Mouse (Mus musculus) right cerebral cortex, postnatal 14 days (tissue): Measurements from ENCODE around the gene Olfr156.
"Not testable (repeated sequence)": the region's sequence is repeated elsewhere in the genome, so short reads cannot be mapped to it uniquely, and the experiment has no call there.

ENCODE experiments used
- DNase-seq: peaks from one replicate; pipeline ENCODE4 v3.0.0; 2022

The Olfr156 gene

GRCm38 (mm10) chr4:43823845-43824337 lies at the start of gene Olfr156:
Gene Olfr156 (minus strand): TSS chr4:43823895.
- DNase-seq: peak; percentile 17

GRCm38 (mm10) chr4:43869821-43870220 lies 46.1 kb upstream of the Olfr156 start:
- no peak for DNase-seq

GRCm38 (mm10) chr4:43863298-43863697 lies 39.6 kb upstream of the Olfr156 start:
- no peak for DNase-seq

DNA sequence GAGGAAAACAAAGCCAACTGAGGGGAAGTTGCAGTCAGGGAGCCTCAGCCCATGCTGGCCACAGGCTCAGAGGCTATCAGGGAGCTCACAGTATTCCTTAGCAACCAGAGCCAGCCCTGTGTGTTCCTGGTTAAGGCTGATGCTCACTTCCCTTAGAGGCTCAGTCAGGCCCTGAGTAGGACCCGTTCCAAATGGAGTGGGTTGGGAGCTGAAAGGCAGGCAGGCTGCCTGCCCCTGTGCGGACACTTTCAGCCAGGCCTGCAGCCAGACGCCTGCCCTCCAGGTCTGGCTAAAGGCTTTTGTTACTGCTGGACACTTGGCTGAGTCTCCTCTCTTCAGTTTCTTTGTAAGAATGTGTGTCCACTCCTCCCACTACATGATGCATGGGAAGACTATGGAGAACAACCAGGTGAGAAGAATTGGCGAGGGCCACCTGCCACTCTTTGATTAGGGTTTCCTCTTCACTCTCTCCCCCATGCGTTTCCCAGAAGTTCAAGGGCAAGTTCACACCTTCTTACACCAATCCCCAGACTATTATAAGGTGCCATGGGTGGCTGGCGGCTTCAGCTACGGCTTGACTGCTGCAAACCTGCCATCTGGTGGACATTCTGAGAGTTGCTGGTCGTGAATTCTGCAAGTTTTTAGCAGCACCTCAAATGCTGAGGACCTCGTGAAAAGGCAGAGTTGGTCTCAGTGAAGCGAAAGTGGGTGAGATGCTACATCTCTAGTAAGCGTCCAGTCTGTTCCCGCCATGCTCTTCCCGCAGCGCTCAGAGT lies 37.2 kb upstream of the Olfr156 start:
- DNase-seq: peak; percentile 74

- no peak for DNase-seq
These were observed 36.2 kb upstream of the Olfr156 start for GRCm38 (mm10) chr4:43859886-43860285.

DNA sequence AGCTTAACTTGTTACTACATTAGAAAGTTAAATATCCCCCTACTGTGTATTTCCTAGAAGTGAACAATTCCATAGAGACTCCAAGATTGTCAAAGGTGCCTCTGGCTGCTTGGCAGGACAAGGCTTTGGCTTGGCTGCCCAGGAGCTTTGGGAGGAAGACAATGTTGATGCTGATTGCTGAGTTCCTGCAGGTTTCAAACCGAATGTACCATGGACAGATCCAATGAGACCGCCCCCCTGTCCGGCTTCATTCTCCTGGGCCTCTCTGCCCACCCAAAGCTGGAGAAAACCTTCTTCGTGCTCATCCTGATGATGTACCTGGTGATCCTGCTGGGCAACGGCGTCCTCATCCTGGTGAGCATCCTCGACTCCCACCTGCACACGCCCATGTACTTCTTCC lies 30.4 kb upstream of the Olfr156 start:
- DNase-seq: no peak

- DNase-seq: no peak
These were observed 27.6 kb upstream of the Olfr156 start, which contains the start of gene Olfr155 for GRCm38 (mm10) chr4:43851265-43851664. Gene Olfr155 (plus strand): TSS chr4:43851565.

- no peak for DNase-seq
These were observed 16.4 kb upstream of the Olfr156 start, which contains the start of gene Olfr157 for GRCm38 (mm10) chr4:43840101-43840500. Gene Olfr157 (minus strand): TSS chr4:43840201.

- no peak for DNase-seq
These were observed 14.6 kb upstream of the Olfr156 start for GRCm38 (mm10) chr4:43838326-43838725.

DNA sequence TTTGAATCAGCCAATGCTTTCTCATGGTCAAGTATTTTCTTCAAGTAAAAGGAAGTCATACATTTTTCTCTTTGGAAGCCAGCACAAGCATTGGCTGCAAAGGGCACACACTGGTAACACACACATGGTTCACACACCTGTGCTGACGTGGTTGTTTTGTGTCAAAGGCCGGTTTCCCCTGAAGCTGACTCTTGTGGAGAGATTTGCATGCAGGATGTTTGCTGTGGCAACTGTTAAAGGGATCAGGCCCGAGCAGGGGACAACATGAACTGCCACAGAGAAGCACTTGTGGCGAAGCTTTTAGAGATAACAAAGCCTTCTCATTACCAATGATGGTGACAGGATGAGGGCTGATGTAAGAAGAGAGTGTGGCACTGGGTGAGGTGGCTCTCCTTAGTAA lies 11.1 kb upstream of the Olfr156 start:
- DNase-seq: no peak

DNA sequence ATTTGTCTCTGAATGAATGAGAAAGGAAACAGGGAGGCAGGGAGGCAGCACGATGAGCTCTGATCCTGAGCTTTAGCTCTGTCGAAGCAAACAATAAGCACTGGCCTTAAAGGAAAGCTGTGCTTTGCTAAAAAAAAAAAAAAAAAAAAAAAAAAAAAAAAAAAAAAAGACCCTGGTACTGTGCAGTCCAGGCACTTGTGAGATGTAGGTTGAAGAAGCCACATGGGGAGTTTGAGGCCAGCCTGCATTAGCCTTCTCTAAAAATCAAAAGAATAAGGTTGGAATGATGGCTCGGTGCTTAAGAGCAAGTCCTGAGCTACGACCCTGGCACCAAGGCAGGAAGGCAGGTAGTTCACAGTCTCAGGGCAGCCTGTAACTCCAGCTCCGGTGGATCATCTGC lies 10.1 kb upstream of the Olfr156 start:
- DNase-seq: no peak

- DNase-seq: no peak
These were observed 8.3 kb upstream of the Olfr156 start for GRCm38 (mm10) chr4:43832031-43832430.

DNA sequence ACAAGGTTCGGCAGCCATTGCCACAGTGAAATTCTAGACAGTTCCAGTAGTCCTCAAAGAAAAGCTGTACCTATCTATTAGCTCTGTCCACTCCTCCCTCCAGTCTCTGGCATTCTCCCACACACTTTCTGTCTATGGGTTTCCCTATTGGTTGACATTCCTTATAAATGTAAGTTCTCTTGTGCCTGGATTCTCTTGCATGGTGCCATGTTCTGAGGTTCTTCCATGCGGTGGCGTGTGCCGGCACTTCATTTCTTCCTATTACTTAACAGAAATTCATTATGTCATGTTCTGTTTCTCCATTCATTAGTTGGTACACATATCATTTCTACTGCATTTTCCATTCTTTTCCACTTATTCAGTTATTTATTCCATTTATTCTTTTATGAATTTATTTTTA lies 5.1 kb upstream of the Olfr156 start:
- no peak for DNase-seq

DNA sequence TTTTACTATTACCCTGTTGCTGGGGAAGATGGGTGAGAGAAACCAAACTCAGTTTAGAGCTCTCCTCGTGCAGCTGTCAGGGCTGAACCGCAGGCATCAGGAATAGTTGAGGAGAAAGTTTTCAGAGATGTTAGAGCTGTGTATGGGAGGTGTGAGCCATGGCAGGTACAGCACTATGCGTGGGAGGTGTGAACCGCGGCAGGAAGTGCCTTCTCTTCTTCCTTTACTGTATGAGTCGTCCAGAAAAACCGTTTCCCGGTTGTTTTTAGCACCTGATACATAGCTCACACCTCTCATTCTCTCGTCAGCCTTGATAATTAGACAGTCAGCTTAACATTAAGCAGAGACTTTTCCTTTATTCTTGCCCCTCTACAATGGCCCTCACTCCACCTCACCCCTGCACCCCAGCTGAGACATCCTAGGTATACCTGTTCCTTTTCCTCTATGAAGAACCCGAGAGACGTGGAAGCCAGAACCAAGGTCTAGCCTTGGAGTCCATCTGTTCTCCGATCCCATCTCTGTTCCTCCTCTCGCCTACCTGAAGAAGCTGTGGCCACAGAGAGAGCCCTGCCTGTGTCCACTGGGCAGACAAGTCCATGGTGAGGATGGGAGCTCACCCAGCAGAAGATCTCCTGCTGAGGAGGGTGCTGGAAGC lies 672 bp downstream of the Olfr156 start:
- DNase-seq: no peak

GRCm38 (mm10) chr4:43798936-43799335 lies 24.8 kb downstream of the Olfr156 start:
- no peak for DNase-seq

GRCm38 (mm10) chr4:43795844-43796243 lies 27.9 kb downstream of the Olfr156 start:
- not testable (repeated sequence) for DNase-seq

- no peak for DNase-seq
These were observed 28.4 kb downstream of the Olfr156 start for GRCm38 (mm10) chr4:43795296-43795695.

DNA sequence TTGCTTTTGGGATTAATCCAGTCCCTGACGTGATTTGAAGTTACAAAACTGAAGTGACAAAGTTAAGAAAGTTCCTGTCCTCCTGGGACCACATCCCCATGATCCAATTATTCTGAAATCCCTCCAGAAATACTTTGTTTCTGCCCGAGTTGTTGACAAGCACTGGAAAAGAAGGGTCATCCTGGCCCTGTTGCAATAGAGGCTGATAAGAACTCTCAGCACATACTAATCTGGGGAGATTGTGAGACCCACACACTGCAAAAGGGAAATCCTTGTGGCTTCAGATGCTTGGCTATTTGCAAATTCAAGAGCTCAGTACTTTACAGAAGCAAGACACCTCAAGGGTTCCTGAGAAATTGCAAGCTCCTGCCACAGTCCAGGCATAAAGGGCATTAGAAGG lies 51.4 kb downstream of the Olfr156 start:
- DNase-seq: no peak

GRCm38 (mm10) chr4:43771626-43772025 lies 52.1 kb downstream of the Olfr156 start:
- DNase-seq: no peak

DNA sequence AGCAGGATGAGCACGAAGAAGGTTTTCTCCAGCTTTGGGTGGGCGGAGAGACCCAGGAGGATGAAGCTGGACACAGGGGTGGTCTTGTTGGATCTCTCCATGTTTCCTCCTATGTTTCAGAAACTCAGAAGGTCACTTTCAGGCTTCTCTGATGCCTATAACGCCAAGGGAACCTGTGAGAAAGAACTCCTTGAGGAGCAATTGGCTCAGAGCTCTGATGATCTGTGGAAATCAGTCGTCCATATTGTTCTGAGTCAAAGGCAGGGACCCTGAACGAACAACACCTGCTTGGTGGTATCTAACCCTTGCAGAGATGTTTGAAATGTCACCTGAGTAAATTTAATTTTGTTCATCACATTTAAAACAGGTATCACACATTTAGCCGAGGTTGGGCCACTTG lies 52.8 kb downstream of the Olfr156 start, which contains the start of gene Olfr159:
Olfr159 (minus strand) TSS at position 101 of the 400 bp plus-strand sequence.
- no peak for DNase-seq
